Mouse (Mus musculus) heart, adult 9 months (tissue): Measurements from ENCODE around the gene Npl.

ENCODE experiments used
- DNase-seq, 2 experiments: peaks; one replicate each; pipeline ENCODE4 v3.0.0; 2022; ENCODE audit warnings: low spot score in 2 of 2

Npl gene

DNA sequence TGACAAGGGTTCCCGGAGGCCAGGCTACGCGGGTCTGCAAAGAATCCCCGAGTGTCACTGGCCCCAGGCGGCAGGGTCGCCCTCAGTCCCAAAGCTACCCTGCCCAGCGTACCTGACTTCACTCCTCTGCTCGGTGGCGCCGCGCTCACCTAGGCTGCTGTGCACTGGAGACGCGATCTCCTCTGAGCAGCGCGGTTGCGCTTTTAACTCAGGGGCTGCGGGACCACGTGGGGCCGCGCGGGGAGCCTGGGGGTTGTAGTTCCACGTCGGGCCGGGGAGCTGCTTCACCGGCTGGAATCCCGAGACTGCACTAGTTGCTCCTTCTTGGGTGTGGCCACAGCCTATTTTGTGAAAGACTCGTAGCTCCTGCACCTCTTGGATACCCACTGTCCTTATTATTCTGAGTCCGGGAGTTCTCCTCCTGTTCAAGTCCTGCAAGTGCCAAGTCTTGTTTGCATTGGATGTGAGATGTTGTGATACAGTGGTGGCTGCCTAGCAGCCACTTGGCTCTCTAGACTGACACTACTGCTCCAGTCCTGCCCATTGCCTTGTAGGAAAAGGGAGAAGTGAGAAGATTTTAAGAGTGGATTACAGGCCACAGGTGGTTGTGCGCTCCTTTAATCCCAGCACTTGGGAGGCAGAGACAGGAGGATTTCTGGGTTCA is at the start of gene Npl:
TSS of gene Npl (minus strand) at position 510 of the 664 bp plus-strand sequence.
- DNase-seq, result peak; percentile 47 to 61

DNA sequence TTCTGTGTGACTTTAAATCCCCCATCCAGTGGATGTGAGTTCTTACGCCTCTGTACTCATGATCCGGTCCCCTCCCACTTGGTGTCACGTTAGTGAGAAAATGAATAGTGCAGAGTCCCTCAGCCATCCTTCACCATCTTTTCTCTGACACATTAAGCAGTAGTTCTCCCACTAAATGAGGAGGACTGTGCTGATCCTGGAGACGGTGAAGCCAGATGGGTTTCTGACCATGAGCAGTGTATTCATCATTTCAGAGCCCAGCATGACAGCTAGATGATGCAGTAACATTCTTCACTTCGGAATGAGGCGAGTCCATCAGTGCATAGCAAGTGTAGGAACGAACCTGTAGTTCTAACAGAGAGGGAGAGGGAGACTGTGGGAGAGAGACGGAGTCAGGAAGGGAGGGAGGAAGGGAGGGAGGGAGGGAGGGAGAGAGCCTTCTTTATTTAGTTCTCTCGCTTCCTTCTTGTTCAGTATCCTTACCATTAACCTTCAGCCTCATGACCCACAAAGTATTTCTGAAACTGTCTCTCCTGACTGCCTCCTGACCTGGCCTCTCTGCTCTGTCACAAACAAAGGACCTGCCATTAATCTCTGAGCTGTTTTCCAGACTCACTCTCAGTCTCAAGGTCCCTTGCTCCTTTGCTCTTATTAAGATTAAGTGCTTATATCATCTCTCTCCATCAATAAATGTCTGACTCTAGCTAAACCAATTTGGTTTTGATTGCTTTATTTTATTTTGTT is 49.6 kb upstream of the Npl start:
- DNase-seq, result no peak

DNA sequence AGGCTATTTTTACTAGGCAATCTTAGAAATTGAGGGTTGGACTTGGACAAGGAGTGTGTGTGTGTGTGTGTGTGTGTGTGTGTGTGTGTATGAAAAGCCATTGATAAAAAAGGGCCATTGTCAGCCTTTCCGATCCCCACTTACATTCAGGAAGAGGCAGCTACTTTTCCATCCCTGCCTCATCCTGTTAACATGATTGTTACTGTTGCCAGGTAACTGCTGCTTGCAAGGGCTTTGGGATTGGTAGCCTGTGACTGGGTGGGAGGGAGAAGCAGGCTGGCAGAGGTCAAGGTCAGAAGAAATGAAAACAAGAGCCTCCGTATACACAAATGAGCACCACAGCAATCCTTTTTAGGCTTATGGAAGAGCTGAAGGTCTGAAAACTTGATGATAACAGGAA is 48.9 kb upstream of the Npl start:
- DNase-seq, result peak; percentile 46 to 55

DNA sequence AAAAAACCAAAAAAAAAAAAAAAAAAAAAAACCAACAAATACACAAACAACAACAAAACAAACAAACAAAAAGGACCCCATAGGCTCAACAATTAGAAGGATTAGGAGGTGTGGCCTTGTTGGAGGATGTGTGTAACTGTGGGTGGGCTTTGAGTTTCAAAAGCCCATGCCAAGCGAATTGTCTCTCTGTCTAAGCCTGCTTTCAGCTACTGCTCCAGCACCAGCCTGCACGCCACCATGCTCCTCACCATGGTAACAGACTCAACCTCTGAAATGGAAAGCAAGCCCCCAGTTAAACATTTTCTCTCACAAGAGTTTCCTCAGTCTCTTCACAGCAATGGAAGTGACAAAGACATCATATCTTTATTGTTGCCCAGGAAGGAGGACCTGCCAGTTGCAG is 43.8 kb upstream of the Npl start:
- no peak for DNase-seq

DNA sequence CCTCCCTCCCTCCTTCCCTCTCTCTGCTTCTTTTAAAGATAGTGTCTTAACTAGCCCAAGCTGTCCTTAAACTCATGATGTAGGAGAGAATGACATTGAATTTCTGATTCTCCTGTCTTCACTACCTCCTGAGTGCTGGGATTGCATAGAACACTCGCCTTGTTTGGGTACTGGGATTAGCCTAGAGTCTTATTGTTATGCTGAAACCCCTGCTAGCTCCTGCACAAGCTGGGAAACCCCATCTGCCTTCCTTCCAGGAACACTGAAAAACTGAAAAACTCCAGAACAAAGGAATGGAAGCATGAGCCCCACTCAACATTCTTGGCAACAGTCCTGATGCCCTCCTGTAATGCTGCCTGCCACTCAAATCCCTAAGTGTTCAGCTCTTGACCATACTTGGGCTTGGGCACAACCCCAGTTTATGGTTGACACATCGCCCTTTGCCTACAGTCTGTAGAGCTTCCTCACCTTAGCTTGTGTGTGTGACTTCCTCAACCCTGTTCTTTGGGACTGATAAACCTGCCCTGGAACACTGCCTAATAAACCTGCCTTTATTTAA is 40.4 kb upstream of the Npl start:
- no peak for DNase-seq

DNA sequence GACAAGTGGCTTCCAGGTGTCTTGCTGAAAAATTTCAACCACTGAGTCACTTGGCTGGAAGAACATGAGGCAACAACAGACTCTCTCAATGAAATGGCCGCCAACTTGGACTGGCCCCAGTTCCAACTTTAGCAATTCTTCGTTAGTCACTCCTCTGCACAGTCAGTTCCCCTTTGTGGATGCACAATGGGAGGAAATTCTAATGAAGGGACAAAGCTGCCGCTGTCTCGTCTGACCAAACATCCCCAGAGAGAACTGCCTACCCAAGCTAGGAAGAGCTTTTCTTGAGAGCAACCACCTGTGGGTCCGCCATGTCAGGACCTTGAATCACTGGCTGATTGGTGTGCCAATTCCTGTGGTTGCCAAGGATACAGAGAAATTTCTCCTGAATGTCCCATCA is 38.1 kb upstream of the Npl start:
- DNase-seq, result peak; percentile 7 to 14

DNA sequence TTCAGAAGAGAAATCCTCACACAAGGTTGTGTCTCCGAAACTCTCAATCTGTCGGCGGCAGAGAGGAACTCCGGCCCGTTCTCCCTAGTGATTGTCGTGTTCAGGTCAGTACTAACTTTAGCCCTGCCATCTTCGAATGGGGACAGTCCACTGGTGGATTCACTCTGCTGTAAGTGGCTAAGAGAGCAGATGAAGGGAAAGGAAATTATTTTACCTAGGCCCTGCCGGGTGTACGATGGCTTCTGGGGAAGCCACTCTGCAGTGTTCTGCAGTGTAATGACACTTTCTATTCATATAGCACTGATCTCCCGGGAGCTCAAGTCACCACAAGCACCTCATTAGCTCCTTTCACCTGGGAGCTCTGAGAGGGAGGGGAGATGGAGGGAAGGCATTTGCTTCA is 37.0 kb upstream of the Npl start:
- no peak for DNase-seq

DNA sequence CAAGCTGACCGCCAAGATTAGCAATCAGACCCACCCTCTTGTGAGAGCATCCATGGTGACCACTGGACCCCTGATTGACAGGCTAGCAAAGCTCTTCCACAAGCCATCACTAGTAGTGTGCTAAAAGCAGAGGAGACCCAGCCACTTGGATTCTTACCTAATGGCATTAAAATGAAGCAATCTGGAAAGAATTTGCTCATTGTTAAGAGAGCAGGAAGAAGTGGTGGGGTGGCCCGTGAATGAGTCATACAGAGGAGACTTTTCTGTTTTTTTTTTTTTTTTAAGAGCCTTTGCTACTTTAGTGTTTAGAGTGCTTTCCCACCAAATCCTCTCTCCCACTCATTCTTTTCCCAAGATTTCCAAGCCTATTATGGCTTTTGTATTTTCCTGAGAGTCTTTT is 35.9 kb upstream of the Npl start:
- DNase-seq, result peak; percentile 12 to 49

DNA sequence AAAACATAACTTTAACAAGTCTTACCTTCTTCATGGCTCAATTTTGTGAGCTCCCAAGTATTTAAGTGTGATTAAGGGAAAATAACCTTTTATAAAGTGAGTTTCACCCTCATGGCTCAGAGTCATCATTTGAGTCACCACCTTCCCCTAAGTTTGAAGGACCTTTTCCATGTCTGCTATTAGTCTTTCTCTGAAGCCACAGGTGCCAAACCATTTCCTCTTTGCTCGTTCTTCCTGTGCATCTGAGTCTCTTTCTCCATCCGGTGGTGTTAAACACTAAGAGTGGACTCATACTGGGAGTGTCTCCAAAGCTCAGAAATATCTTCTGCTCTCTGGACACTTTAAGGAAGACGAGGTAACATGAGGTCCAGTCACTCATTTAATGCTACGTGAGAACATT is 33.3 kb upstream of the Npl start:
- DNase-seq, result no peak

DNA sequence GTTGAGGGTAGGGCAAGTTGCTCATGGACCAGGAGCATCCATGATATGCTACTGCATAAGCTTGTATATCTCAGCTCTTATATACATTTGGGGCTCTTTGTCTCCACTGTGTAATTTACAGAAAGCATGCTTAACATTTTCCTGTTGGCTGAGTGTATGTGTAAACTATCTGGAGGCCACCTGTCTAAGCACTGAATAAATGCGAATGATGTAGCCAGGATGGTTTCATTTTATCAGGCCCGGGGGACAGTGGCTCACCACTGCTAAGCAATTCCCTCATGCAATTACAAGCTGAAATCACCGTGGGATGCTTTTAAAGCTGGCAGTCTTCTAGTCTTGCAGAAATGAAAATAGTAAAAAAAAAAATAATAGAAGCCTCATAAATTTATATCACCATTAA is 24.9 kb upstream of the Npl start:
- no peak for DNase-seq

DNA sequence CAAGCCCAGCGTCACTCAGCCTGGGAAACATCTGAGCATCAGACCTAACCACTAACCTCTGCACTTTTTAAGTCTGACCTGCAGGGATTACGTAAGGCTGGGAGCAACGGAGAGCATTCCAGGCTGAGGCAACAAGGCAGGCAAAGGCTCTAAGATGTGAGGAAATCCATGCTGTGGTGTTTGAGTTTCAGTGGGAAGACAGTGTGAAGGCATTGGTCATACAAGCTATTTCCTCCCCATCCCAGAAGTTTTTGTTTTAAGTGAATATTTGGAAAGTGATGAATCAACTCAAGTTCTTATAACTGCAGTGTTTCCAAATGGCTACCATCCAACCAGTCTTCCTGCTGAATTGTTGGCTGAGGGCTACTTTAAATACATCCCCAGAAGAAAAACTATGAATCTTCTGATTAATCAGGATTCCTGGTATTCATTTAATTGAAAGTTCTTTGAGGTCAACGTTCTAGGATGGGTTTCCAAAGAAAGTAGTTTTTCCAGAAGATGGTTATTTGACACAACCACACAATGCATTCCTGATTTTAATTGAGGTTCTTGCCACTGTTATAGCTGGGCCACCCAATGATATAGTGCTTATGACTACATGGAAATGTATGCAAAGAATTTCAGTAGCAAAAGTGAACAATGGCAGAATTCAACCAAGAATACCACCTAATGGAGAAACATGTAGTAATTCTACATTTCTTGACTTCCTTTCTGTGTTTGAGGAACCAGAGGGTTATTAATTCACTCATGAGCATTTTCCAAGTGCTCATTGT is 22.6 kb upstream of the Npl start:
- DNase-seq, result no peak

DNA sequence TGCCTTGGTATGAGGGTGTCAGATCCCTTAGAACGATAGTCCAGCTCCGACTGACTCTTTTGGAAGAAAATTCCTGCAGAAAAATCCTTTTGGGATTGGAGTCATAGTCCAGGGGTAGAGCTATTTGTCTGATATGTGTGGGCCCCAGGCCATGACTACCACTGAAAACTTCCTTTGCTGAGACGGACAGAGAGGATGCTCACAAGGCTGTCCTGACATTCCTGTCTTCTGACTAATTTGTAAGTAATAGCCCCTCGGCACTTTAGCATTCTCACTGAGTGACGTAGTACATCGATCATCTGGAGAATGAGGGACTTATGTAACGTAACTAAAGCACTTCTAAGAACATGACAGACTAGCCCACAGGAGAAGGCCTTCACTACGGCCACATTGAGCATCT is 15.9 kb upstream of the Npl start:
- DNase-seq, result no peak

DNA sequence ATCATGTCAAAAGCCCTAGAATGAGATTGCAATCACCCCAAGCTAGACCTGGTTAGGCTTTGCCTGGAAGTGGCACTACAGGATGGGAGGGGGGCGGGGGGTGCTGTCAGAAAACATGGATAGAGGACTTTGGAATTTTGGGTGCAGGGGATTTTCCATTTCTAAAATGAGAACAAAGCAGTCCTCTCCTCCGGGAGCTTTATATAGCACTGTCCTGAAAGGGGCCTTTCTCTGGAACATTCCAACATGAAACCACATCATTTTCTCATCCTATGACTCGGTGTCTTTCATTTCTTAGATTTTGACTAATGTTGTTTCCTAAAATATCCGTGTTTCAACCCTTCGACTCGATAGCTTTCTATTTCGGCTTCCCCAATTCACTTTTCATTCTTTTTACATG is 14.9 kb upstream of the Npl start:
- no peak for DNase-seq

DNA sequence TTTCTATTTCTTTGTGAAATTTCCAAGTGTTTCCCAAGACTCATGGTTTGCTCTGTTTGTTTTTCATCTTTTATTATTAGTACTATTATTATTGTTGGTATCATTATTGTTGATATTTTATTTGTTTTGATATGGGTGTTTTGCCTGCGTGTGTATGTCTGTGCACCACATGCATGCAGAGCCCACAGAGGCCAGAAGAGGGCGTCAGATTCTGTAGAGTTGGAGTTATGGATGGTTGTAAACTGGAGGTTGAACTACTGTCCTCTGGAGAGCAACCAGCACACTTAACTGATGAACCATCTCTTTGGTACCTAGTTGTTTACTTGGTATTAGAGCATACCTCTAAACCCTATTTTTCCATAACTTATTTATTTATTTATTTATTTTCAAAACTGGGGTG is 13.8 kb upstream of the Npl start:
- no peak for DNase-seq

DNA sequence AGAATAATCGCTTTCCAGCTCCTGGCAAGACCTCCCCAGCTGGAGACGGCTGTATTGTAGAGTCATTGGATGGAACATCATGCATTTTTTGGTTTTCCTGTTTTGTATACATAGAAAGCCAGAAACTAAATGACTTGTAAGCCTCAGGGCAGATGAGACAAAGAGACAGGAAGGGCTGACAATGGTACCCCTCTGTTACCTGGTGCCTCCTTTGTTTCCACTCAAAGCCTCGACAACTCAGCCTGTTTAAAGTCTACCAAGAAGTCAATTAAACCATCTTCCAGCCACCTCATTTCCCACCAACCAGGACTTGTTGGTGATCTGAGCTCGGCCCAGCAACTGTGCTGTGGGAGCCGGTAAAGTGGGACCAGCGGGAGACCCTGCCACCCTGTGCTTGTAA is 11.0 kb upstream of the Npl start:
- DNase-seq, result no peak

DNA sequence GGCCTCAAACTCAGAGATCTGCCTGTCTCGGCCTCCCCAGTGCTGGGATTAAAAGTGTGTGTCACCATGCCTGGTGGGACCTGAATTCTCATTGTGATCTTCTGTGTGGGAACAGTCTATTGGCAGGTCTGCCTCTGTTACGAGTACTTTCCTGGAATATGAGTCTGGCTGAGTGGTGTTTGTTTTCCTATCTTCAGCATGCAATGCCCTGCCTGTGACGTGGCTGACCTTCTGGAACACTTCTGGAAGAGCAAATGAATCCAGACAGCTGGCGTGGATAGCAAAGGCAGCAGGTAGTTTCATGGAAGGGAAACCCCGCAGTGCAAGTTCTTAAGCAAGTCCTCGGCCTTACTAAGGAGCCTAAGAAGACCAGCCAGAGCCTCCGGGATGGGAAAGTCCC is 9.9 kb upstream of the Npl start:
- no peak for DNase-seq

DNA sequence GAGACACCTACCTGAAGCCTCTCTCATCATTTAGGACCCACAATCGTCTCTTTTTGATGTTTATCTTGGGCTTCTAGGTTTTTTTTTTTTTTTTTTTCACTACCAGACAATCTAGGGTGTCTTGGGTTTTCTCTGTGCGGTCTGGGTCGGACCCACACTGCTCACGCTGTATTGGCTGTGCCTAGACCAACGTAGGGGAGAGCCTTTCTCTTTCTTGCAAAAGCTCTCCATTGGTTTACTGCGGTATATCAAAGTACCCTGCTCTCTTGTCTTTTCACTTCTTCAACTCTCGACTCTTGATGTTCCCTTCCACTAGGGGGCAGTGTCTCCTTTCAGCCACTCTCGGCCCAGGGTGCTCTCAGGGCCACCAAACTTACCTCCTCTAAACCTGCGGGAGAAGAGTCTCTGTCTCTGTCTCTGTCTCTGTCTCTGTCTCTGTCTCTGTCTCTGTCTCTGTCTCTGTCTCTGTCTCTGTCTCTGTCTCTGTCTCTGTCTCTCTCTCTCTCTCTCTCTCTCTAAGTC is 9.3 kb upstream of the Npl start:
- peak; percentile 32 to 59 for DNase-seq

DNA sequence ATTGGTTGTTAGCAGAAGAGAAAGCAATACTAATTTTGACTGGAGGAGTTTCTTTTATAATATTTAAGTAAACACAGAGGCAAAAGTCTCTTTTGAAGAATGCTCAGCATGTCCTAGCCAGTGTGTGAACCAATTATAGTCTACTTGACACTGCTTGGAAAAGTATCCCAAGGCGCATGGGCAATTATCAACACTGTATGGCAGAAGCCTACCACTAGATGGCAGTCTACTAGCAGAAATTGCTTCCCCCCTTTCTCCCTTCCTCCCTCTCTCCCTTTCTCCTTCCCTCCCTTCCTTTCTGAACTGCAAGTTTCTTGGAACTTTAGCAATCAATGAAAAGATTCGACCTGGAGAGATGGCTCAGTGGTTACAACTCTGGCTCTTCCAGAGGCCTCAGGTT is 7.1 kb upstream of the Npl start:
- peak; percentile 25 to 42 for DNase-seq

DNA sequence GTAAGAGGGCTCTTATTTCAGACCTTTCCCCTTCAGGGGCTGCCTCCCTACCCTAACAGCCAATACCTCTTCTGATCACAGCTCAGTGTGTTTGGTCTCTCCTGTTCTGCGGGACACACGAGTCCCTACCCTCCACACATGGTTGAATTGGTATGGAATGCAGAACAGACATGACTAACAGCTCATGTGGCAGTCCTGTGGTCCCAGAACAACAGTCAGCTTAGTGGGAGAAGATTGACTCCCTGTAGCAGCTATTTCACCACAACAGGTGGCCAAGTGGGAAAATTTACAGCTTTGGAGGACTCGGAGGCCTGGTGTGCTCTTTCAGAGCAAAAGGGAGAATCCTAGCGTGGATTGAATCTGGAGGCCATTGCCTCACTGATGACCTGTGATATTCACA is 6.4 kb upstream of the Npl start:
- DNase-seq, result no peak

DNA sequence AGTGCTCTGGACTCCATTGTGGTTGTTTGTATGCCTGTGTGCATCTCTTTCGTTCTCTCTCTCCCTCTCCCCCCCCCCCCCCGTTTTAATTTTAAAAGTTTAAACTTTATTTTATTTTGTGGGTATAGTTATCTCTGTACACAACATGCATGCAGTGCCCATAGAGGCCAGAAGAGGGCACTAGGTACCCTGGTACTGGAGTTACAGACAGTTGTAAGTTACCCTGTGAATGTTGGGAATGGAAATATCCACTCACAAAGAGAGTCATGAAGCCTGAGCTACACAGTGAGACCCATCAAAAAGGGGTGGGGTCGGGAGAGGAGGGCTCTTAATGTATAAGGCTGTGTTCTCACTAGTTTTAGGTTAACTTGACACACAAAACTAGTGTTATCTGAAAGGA is 969 bp upstream of the Npl start:
- DNase-seq, result no peak

DNA sequence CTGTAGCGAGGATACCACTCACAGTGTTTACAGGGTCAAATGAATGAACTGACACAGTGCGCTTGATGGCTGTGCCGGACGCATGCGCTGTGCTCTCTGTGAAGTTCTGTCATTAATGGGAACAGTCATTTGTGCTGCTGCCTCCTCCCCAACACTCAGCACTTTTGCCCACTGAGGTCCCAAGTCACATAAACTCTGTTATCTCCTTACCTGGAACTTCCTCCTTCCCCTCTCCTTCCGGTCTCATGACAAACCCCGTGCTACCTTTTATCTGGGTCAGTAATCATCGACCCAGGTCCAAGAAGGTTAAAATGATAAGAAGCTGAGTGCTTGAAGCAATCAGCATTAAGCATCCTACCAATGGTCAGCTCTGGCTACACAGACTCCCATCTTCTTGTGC is 2.3 kb downstream of the Npl start:
- no peak for DNase-seq

DNA sequence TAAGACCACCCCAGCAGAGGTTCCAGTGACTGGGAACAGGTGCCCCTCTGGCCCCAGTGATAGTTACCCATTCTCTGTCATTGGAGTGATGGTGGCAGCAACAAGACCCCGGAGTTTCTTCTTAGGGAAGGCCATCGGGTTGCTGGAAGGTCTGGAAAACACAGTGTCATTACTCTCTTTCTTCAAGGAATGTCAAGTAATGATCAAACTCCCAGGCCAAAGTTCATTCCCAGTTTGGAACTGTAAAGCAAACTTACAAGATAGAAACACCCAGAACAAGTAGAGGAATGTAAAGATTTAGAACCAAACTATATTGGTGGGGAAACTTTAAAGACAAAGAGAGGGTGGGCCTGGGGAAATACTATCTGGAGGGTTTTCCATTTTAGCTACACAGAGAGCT is 4.6 kb downstream of the Npl start:
- DNase-seq, result no peak
